Mouse (Mus musculus): ENCODE measurements around the gene Rabgap1l. TPM values are rescaled to one million over a fixed set of nuclear protein-coding genes. Genes with fewer than 3 reads are reported as not detected.

Rabgap1l gene
- polyA plus RNA-seq, 1 experiment = 13.8 TPM

- Histone ChIP-seq H3K4me1 (ENCODE audit: control insufficient read depth, insufficient read depth, insufficient read length) (no peaks in the 10 kb centered on the region), H3K27me3 (ENCODE audit: control insufficient read depth, insufficient read depth, low read length) (no peaks in the 10 kb centered on the region), H3K27ac (ENCODE audit: insufficient read depth, low read length) (no peak overlapping the region), H3K4me3 (ENCODE audit: extremely low read depth, insufficient read depth, insufficient read length) (no peak overlapping the region), H3K36me3 (ENCODE audit: control insufficient read depth, insufficient read depth, low read length) (no peaks in the 10 kb centered on the region)
- TF ChIP-seq CTCF (IDR thresholded peaks at IDR 0.05; ENCODE audit: extremely low read depth, insufficient read depth, insufficient read length, insufficient replicate concordance) (no peak), POLR2A (IDR thresholded peaks at IDR 0.05; ENCODE audit: low read depth, low read length) (no peak)
- 95% methylated on average over 8 of the region's 8 CpGs for WGBS
- DNase-seq (ENCODE audit: low read depth in 1 of 2, low spot score in 2 of 2) = no peak
Measured at GRCm38 (mm10) chr1:160318057-160318725, 474.8 kb downstream of the Rabgap1l start.

GRCm38 (mm10) chr1:160316239-160316638, 476.8 kb downstream of the Rabgap1l start:
- Histone ChIP-seq H3K27me3 (ENCODE audit: control insufficient read depth, insufficient read depth, low read length) (no peaks in the 10 kb centered on the region), H3K4me1 (ENCODE audit: control insufficient read depth, insufficient read depth, insufficient read length) (no peaks in the 10 kb centered on the region), H3K27ac (ENCODE audit: insufficient read depth, low read length) (no peak overlapping the region), H3K4me3 (ENCODE audit: extremely low read depth, insufficient read depth, insufficient read length) (no peak overlapping the region), H3K36me3 (ENCODE audit: control insufficient read depth, insufficient read depth, low read length) (no peaks in the 10 kb centered on the region)
- 98% methylated on average over 2 of the region's 2 CpGs for WGBS
- TF ChIP-seq POLR2A (IDR thresholded peaks at IDR 0.05; ENCODE audit: low read depth, low read length) = no peak
- TF ChIP-seq CTCF (IDR thresholded peaks at IDR 0.05; ENCODE audit: extremely low read depth, insufficient read depth, insufficient read length, insufficient replicate concordance) = no peak
- no peak for DNase-seq (ENCODE audit: low read depth in 1 of 2, low spot score in 2 of 2)

GRCm38 (mm10) chr1:160312658-160313057, 480.4 kb downstream of the Rabgap1l start:
- no peaks in the 10 kb centered on the region for H3K27me3 ChIP-seq (ENCODE audit: control insufficient read depth, insufficient read depth, low read length)
- H3K36me3 ChIP-seq (ENCODE audit: control insufficient read depth, insufficient read depth, low read length) = no peaks in the 10 kb centered on the region
- no peak overlapping the region for H3K4me3 ChIP-seq (ENCODE audit: extremely low read depth, insufficient read depth, insufficient read length)
- WGBS = 92% methylated on average over 4 of the region's 4 CpGs
- DNase-seq (ENCODE audit: low read depth in 1 of 2, low spot score in 2 of 2) = no peak
- H3K27ac ChIP-seq (ENCODE audit: insufficient read depth, low read length) = no peak overlapping the region
- H3K4me1 ChIP-seq (ENCODE audit: control insufficient read depth, insufficient read depth, insufficient read length) = no peaks in the 10 kb centered on the region; the same call in 1 of the 2 replicates
- no peak for TF ChIP-seq POLR2A (IDR thresholded peaks at IDR 0.05; ENCODE audit: low read depth, low read length)
- TF ChIP-seq CTCF (IDR thresholded peaks at IDR 0.05; ENCODE audit: extremely low read depth, insufficient read depth, insufficient read length, insufficient replicate concordance) = no peak

- H3K36me3 ChIP-seq (ENCODE audit: control insufficient read depth, insufficient read depth, low read length) = no peaks in the 10 kb centered on the region
- TF ChIP-seq POLR2A (IDR thresholded peaks at IDR 0.05; ENCODE audit: low read depth, low read length) (no peak), CTCF (IDR thresholded peaks at IDR 0.05; ENCODE audit: extremely low read depth, insufficient read depth, insufficient read length, insufficient replicate concordance) (no peak)
- H3K4me3 ChIP-seq (ENCODE audit: extremely low read depth, insufficient read depth, insufficient read length) = no peak overlapping the region
- H3K27me3 ChIP-seq (ENCODE audit: control insufficient read depth, insufficient read depth, low read length) = no peaks in the 10 kb centered on the region
- 22% methylated on average over 2 of the region's 2 CpGs for WGBS
- no peak for DNase-seq (ENCODE audit: low read depth in 1 of 2, low spot score in 2 of 2)
- H3K27ac ChIP-seq (ENCODE audit: insufficient read depth, low read length) = no peak overlapping the region; the same call in 1 of the 2 replicates
- peaks cover 3% of the 10 kb centered on the region; the same call in 1 of the 2 replicates for H3K4me1 ChIP-seq (ENCODE audit: control insufficient read depth, insufficient read depth, insufficient read length)
Measured at GRCm38 (mm10) chr1:160311861-160312260, 481.1 kb downstream of the Rabgap1l start.

GRCm38 (mm10) chr1:160309951-160310350, 483.1 kb downstream of the Rabgap1l start:
- Histone ChIP-seq H3K27me3 (ENCODE audit: control insufficient read depth, insufficient read depth, low read length) (no peaks in the 10 kb centered on the region), H3K4me3 (ENCODE audit: extremely low read depth, insufficient read depth, insufficient read length) (no peak overlapping the region), H3K27ac (ENCODE audit: insufficient read depth, low read length) (no peak overlapping the region), H3K4me1 (ENCODE audit: control insufficient read depth, insufficient read depth, insufficient read length) (peaks cover 5% of the 10 kb centered on the region; the same call in 1 of the 2 replicates), H3K36me3 (ENCODE audit: control insufficient read depth, insufficient read depth, low read length) (no peaks in the 10 kb centered on the region)
- WGBS = 78% methylated on average over 5 of the region's 5 CpGs
- TF ChIP-seq POLR2A (IDR thresholded peaks at IDR 0.05; ENCODE audit: low read depth, low read length) (no peak), CTCF (IDR thresholded peaks at IDR 0.05; ENCODE audit: extremely low read depth, insufficient read depth, insufficient read length, insufficient replicate concordance) (no peak)
- DNase-seq (ENCODE audit: low read depth in 1 of 2, low spot score in 2 of 2) = no peak

DNA sequence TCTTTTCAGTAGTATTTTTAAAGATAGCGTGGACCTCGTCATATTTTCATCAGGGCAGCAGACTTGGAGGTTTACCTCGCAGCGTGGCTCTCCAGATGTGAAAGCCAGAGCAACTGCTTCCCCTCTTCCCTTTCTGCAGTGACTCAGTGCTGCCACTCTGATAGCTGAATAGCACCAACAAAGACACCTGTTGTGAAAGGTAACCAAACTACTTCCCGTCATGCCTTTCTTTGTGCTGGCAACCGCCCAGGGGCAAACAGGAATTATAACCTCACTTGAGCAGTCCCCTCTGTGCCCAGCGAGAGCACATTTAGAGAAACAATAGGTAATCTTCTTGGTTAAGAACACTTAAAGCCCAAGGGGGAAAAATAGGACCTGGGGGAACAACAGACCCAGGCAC, 484.0 kb downstream of the Rabgap1l start:
- peak overlapping the region; percentile 56 for H3K27ac ChIP-seq (ENCODE audit: insufficient read depth, low read length)

GRCm38 (mm10) chr1:160308498-160308897, 484.5 kb downstream of the Rabgap1l start:
- peak overlapping the region; percentile 18; the same call in 1 of the 2 replicates for H3K27ac ChIP-seq (ENCODE audit: insufficient read depth, low read length)
- 32% methylated on average over 7 of the region's 7 CpGs for WGBS

More for the DNA sequence above, 484.0 kb downstream of the Rabgap1l start:
- peaks cover 6% of the 10 kb centered on the region; the same call in 1 of the 2 replicates for H3K4me1 ChIP-seq (ENCODE audit: control insufficient read depth, insufficient read depth, insufficient read length)
- DNase-seq (ENCODE audit: low read depth in 1 of 2, low spot score in 2 of 2) = peak; percentile 71
- 9% methylated on average over 7 of the region's 7 CpGs for whole genome bisulfite sequencing
- TF ChIP-seq POLR2A (IDR thresholded peaks at IDR 0.05; ENCODE audit: low read depth, low read length) (peak; percentile 40; the same call in 1 of the 2 replicates), CTCF (IDR thresholded peaks at IDR 0.05; ENCODE audit: extremely low read depth, insufficient read depth, insufficient read length, insufficient replicate concordance) (no peak)
- no peaks in the 10 kb centered on the region for H3K27me3 ChIP-seq (ENCODE audit: control insufficient read depth, insufficient read depth, low read length)
- peak overlapping the region; percentile 40 for H3K4me3 ChIP-seq (ENCODE audit: extremely low read depth, insufficient read depth, insufficient read length)
- no peaks in the 10 kb centered on the region for H3K36me3 ChIP-seq (ENCODE audit: control insufficient read depth, insufficient read depth, low read length)

More at GRCm38 (mm10) chr1:160308498-160308897, 484.5 kb downstream of the Rabgap1l start:
- TF ChIP-seq POLR2A (IDR thresholded peaks at IDR 0.05; ENCODE audit: low read depth, low read length) (no peak), CTCF (IDR thresholded peaks at IDR 0.05; ENCODE audit: extremely low read depth, insufficient read depth, insufficient read length, insufficient replicate concordance) (no peak)
- peaks cover 6% of the 10 kb centered on the region; the same call in 1 of the 2 replicates for H3K4me1 ChIP-seq (ENCODE audit: control insufficient read depth, insufficient read depth, insufficient read length)
- peaks cover 2% of the 10 kb centered on the region; the same call in 1 of the 2 replicates for H3K36me3 ChIP-seq (ENCODE audit: control insufficient read depth, insufficient read depth, low read length)
- peak overlapping the region; percentile 40 for H3K4me3 ChIP-seq (ENCODE audit: extremely low read depth, insufficient read depth, insufficient read length)
- DNase-seq (ENCODE audit: low read depth in 1 of 2, low spot score in 2 of 2) = no peak
- H3K27me3 ChIP-seq (ENCODE audit: control insufficient read depth, insufficient read depth, low read length) = no peaks in the 10 kb centered on the region

Measured in spleen, adult 2 months (tissue).